23 mouse cellular contexts compared by ENCODE assay signal in genomic region chr10:11098475-11099044, GRCm38 (mm10). TPM values are rescaled to one million over a fixed set of nuclear protein-coding genes. Genes with fewer than 3 reads are reported as not detected.
"Had no signal": no experiment of that assay in that cellular context is flagged by ENCODE, and none has a peak within 500 bp of the region (broad histone marks: within the 10 kb centered on the region; RNA-seq: fewer than 3 reads in every experiment).

No protein-coding gene starts in this region.

- DNase-seq: kidney, postnatal 10 days; kidney, postnatal 36 days; layer of hippocampus, postnatal 36 days; liver, embryonic 13.5 days; lung, adult 2 months; lung, postnatal 14 days; lung, postnatal 4 days; retina, postnatal 1 day; right cerebral cortex, postnatal 25 days; spleen, adult 18-20 months; thymus, postnatal 25 days had no signal

- H3K36me3 ChIP-seq: kidney, embryonic 15.5 days; liver, embryonic 13.5 days; midbrain, embryonic 15.5 days; neural tube, embryonic 13.5 days; stomach, embryonic 15.5 days had no signal

- H3K27ac ChIP-seq: kidney, embryonic 15.5 days; left cerebral cortex, adult 2 months; liver, embryonic 13.5 days; midbrain, embryonic 15.5 days; neural tube, embryonic 13.5 days; stomach, embryonic 15.5 days had no signal

- H3K4me2 ChIP-seq: kidney, embryonic 15.5 days; liver, embryonic 13.5 days; midbrain, embryonic 11.5 days; midbrain, embryonic 15.5 days; neural tube, embryonic 13.5 days; stomach, embryonic 15.5 days had no signal

- H3K9ac ChIP-seq: kidney, embryonic 15.5 days; liver, embryonic 13.5 days; midbrain, embryonic 15.5 days; neural tube, embryonic 13.5 days; stomach, embryonic 15.5 days had no signal

- H3K9me3 ChIP-seq: kidney, embryonic 15.5 days; liver, embryonic 13.5 days; midbrain, embryonic 15.5 days; neural tube, embryonic 13.5 days; stomach, embryonic 15.5 days had no signal

- ATAC-seq: midbrain, embryonic 15.5 days had no signal

- H3K4me3 ChIP-seq: kidney, embryonic 15.5 days; left cerebral cortex, adult 2 months; liver, embryonic 13.5 days; midbrain, embryonic 15.5 days; myocyte; neural tube, embryonic 13.5 days; stomach, embryonic 15.5 days had no signal

- H3K4me1 ChIP-seq: kidney, embryonic 15.5 days; liver, embryonic 13.5 days; midbrain, embryonic 15.5 days; neural tube, embryonic 13.5 days; stomach, embryonic 15.5 days had no signal

- H3K27me3 ChIP-seq: kidney, embryonic 15.5 days; liver, embryonic 13.5 days; midbrain, embryonic 15.5 days; neural tube, embryonic 13.5 days; stomach, embryonic 15.5 days had no signal

RNA-seq across cellular contexts. Expression of gene Grm1, which starts 16.4 kb away (rescaled TPM):
- total RNA-seq: liver, adult 2 months; megakaryocyte-erythroid progenitor cell, adult 5-6 weeks; monocyte, adult 5-6 weeks had no signal
- polyA plus RNA-seq: liver, adult 2 months; liver, embryonic 16.5 days; lung, adult 2 months; thymus, postnatal 0 days had no signal
